Mouse (Mus musculus) duodenum, adult 2 months (tissue): ENCODE data around the gene Iah1. TPM values are rescaled to one million over a fixed set of nuclear protein-coding genes. Genes with fewer than 3 reads are reported as not detected.

ENCODE experiments used
- polyA plus RNA-seq: library from polyadenylated mRNA; depleted of rRNA; stranded (reverse); fragments of >200 nt; gene quantifications from 2 replicates; pipeline ENCODE4 v1.2.3, GENCODE M21; 2012; ENCODE audit warnings: low replicate concordance; rRNA removed

The Iah1 gene
- 68.3 and 79.4 TPM in 2 replicates for polyA plus RNA-seq

GRCm38 (mm10) chr12:21315923-21316868, at the start of gene Iah1:
Iah1 (plus strand) TSS chr12:21316389.

GRCm38 (mm10) chr12:21284761-21285441, 31.3 kb upstream of the Iah1 start, which contains the start of gene Cpsf3:
Cpsf3 (plus strand) TSS chr12:21285391.

GRCm38 (mm10) chr12:21286243-21286622, 30.0 kb upstream of the Iah1 start, which contains the start of gene Itgb1bp1:
Itgb1bp1 (minus strand) TSS chr12:21286284.

GRCm38 (mm10) chr12:21373100-21373819, 57.1 kb downstream of the Iah1 start, which contains the start of gene Adam17:
Adam17 (minus strand) TSS chr12:21373632.

Other genes starting within 250 kb of the Iah1 start
- gene Cpsf3, start 31.0 kb upstream of the Iah1 start, polyA plus RNA-seq, result 4.2 and 8.6 TPM in 2 replicates
- 2.4 and 2.9 TPM in 2 replicates for gene Itgb1bp1, start 30.1 kb upstream of the Iah1 start, polyA plus RNA-seq
- gene Adam17, start 57.2 kb downstream of the Iah1 start, polyA plus RNA-seq, result 7.1 and 14.9 TPM in 2 replicates
- gene Ywhaq, start 101.2 kb downstream of the Iah1 start, polyA plus RNA-seq, result 19.4 and 29.2 TPM in 2 replicates